Mouse (Mus musculus): Measurements from ENCODE around the gene Cpm.

- TF ChIP-seq EP300 (IDR thresholded peaks at IDR 0.05; ENCODE audit: insufficient read depth, low read depth, low read length) (no peak), POLR2A (IDR thresholded peaks at IDR 0.05; ENCODE audit: insufficient read depth, low read length) (no peak), CTCF (IDR thresholded peaks at IDR 0.05; ENCODE audit: low read depth, low read length) (no peak)
These were observed 47.5 kb downstream of the Cpm start for GRCm38 (mm10) chr10:117676644-117677313.

Data from ES-Bruce4 (cell line).